Mouse (Mus musculus) T-cell, adult 2 months (primary cell): ENCODE data around the gene Mvd.

Experiments used
- DNase-seq: peaks from one replicate; pipeline ENCODE4 v3.0.0; 2022; ENCODE audit warnings: low spot score

Gene Mvd

DNA sequence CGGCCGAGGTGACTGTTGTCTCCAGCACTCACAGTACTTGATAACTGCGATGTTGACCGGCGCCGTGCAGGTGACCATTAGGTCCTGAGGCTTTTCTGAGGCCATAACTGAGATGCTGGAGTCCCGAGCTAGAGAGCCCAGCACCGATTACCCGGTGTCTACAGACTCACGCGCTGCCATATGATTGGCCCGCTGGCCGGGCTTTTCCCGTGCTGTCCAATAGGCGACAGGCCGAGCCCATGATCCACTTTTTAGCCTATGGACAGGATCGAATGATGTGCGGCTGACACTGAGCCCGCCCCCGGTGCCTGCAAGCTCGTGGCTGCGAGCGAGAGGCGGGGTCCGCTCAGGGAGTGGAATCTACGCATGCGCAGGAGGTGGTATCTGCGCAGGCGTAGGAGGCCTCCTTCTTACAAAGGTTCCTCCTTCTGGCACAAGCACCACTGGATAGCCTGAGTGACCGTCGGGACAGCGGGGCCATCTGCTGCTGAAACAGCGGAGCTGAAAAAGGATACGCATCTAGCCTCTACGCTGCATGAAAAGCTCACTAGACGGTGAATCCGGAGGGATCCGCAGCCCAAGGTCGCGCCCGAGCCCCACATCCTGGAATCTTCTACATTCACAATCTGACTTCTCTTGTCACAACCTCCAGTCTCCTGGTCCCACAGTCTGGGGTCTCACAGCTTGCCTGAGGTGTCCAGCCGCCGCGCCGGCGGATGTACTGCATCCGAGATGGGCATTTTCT lies at the start of gene Mvd:
Gene Mvd, minus strand, starts transcription at position 161 of the 745 bp plus-strand sequence.
- DNase-seq, result peak; percentile 99

DNA sequence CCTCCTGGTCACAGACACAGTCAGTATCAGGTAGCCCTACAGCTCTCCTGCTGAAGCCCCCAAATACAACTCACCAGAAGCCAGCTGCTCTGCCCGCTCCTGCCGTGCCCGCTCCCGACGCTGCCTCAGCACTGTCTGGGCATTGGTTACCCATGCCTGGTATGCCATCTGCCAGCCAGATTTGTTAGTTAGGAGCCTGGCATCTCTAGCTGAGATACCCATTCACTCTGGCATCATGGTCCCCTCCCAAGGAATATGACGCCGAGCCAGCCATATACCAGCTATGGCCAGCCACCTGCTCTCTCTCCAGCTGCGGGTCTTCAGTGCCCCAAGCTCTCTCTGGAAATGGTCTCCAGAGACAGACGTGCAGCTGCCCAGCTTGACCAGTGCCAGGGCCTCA lies 45.2 kb upstream of the Mvd start:
- DNase-seq, result no peak

DNA sequence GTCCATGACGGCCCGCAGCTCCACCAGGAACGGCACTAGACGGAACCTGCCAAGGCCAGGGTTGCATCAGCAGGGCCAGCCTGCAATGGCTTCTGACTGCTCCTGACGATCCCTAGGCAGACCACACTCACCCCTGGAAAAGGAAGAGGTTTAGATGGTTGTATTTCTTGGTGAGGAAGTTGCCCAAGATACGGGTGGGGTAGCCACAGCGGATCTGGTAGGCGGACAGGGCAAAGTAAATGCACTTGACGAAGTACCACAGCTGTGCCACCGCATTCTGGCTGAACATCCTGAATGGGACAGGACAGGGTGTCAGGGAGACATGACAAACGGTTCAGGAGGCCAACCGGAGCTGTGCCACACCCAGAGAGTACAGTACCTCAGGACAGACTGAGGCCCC lies 41.6 kb upstream of the Mvd start:
- no peak for DNase-seq

DNA sequence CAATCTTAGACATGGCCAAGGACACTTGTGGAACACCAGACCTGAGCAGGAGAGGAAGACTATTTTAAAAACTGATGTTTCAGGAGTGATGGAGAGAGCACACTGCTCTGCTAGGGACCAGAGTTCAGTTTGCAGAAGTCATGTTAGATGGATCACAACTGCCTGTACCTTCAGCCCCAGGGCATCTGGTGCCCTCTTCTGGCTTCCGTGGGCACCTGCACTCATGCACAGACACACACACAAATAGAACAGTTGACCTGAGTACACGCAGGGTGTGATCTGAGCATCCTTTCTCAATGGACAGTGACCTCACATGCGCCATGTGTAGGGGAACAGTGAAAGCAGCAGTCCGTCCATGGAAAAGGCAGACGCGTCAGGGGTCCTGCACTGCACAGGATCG lies 40.7 kb upstream of the Mvd start:
- DNase-seq, result no peak

DNA sequence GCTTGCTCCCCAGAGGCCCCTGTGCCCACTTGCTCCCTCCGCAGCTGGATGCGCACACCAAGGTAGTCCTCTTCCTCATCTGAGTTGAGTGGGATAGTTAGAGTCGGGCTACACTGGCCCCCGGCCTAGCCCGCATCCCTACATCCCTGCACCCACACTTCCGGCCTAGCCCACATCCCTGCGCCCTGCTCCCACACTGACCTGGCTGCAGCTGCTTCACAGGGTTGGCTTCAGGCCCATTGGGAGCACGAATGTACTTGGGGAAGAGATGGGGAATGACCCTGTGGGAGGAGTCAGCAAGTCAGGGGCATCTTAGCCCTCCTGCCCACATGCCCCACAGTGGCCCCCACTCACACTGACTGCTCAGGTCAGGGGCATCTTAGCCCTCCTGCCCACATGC lies 39.2 kb upstream of the Mvd start:
- no peak for DNase-seq

GRCm38 (mm10) chr8:122475580-122476320 lies 32.5 kb upstream of the Mvd start, which contains the start of the genes Rnf166 and Ctu2:
TSS of gene Rnf166 (minus strand) at chr8:122476064.
TSS of gene Ctu2 (plus strand) at chr8:122476143.
- DNase-seq, result peak; percentile 93

GRCm38 (mm10) chr8:122474951-122475560 lies 31.8 kb upstream of the Mvd start:
- DNase-seq, result peak; percentile 18

DNA sequence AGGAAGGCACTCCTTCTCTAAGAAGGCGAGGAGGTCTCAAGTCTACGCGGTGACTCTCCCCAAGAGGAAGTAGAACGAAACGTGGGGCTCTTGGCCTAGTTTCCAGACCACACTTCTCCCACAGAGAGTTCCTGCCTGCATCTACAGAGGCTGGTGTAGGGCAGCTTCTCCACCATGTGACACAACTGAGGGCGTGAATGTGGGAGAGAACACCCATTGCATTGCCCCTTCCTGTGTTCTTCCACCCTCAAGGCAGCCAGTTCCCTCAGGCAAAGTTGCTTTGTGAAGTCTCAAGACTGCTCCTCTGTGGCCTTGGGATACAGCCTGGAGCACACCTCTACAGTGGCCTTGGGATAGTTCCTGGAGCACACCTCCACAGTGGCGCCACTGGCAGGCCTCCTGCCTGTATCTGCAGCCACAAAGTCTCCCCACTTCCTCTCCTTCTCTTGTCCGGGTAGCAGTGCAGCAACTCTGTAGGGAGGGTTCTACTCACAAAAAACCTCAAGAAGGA lies 30.7 kb upstream of the Mvd start:
- peak; percentile 58 for DNase-seq

- peak; percentile 17 for DNase-seq
Measured at GRCm38 (mm10) chr8:122470691-122471090, 27.5 kb upstream of the Mvd start.

DNA sequence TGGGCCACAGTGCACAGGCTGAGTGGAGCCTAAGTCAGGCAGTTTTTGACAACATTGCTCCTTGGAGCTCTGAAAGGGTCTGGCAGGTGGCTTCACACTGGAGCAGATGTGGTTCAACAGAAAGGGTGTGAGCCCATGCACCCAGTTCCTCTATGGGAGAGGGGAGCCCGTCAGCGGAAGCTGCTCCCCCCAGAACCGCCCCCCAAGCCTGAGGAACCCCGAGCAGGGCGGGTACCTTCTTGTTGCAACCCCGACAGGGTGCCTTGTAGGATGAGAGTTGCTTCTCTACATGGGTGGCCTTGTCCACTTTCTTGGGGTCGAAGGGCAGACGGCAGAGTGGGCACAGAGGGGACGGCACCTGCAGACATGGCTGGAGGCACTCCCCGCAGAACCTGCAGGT lies 26.7 kb upstream of the Mvd start:
- DNase-seq, result peak; percentile 44

DNA sequence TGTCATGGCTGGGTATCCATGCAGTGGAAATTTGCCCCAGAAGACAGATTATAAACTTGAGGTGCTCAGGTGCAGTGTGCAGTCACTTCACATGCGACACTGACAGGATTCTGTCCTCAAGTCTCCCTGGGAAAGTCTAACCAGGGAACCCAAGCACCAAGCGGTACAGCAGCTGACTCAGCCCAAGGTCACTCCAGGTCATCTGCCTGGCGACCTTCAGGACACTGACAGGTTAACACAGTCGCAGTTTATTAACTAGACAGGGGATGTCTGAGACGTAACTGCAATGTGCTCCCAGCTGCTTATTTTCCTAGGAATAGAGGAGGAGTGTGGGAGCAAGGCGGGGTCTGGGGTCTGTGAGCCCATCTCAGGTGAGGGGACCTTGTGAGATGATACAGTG lies 26.2 kb upstream of the Mvd start:
- no peak for DNase-seq

GRCm38 (mm10) chr8:122467816-122468215 lies 24.6 kb upstream of the Mvd start:
- no peak for DNase-seq

DNA sequence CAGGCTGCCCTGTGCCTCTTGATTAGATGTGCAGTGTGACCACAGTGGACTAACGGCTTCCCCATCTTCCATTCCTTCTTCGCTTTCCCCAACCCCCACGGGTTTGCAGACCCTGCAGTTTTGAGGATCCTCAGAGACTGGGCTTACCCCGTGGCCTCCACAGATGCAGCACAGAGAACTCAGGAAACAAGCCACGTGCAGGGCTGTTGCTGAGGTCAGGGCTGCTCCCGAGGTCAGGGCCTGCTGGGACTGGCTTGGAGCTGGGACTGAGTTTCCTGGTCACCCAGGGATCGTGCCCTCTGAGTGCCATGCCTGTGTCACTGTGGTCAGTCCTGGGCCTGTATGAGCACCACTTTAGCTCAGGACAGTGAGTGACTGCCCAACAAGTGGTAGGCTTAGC lies 21.8 kb upstream of the Mvd start:
- no peak for DNase-seq

- DNase-seq, result peak; percentile 77
Measured at GRCm38 (mm10) chr8:122463651-122464640, 20.7 kb upstream of the Mvd start.

GRCm38 (mm10) chr8:122462510-122462909 lies 19.3 kb upstream of the Mvd start:
- DNase-seq, result no peak

DNA sequence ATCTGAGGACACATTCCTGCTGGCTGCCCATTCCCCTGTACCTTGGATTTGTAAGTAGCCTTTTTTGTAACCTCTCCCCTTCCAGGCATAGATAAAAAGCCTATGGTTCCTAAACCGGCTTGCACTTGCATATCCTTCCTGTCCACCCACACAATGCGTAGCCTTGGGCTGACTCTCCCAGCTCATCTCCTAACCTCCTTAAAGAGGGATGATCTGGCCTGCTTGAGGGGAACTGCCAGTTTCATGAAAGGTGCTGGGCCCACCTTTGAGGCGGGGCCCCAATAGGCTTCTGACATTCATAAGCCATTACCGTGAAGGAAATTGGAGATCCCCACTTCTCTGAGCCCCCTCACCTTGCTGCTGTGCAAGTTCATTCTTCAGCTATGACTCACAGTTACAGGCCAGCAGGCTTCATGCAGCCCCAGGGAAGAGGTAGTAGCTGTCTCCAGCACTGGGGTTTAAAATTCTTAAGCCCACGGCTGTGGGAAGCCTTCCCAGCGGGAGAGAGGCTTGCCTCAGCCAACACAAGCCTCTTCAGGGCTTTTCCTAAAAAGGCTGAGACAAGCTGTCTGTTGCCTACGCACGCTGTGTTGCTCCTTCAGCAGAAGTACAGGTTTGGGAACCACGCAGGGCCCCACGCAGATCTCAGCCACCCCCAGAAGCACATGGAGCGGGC lies 18.4 kb upstream of the Mvd start:
- no peak for DNase-seq

- peak; percentile 59 for DNase-seq
Measured at GRCm38 (mm10) chr8:122460524-122461472, 17.6 kb upstream of the Mvd start, which contains the start of gene Snai3. TSS of gene Snai3 (minus strand) at chr8:122460733.

GRCm38 (mm10) chr8:122459990-122460389 lies 16.8 kb upstream of the Mvd start:
- DNase-seq, result peak; percentile 55

GRCm38 (mm10) chr8:122459218-122459900 lies 16.1 kb upstream of the Mvd start:
- DNase-seq, result peak; percentile 64
